ENCODE assay signal across 7 mouse cellular contexts in genomic region chr11:105292124-105293071, GRCm38 (mm10). TPM values are rescaled to one million over a fixed set of nuclear protein-coding genes. Genes with fewer than 3 reads are reported as not detected.
A peak's percentile ranks its signal among the peaks of the same experiment; 100 is the strongest.
DNase-seq lines count a peak whose midpoint lies in the region; ATAC-seq lines count a peak whose summit lies in the region.

Gene Mrc2, plus strand, starts transcription at chr11:105292643.

- H3K4me1 ChIP-seq in heart, embryonic 14.5 days (ENCODE audit: control insufficient read depth in 2 of 2, insufficient read depth in 2 of 2, low read length in 2 of 2), result peaks cover 22 to 43% of the 10 kb centered on the region in 2 experiments
- H3K4me1 ChIP-seq in megakaryocyte, embryonic 14.5 days, result peaks cover 35% of the 10 kb centered on the region
- H3K4me1 ChIP-seq in stomach, embryonic 16.5 days (ENCODE audit: control insufficient read depth, insufficient read depth, low read length), result peaks cover 14% of the 10 kb centered on the region

- peak within 1 kb of the TSS; percentile 59 to 60 for H3K4me3 ChIP-seq in heart, embryonic 14.5 days (ENCODE audit: control insufficient read depth in 1 of 2, insufficient read depth in 1 of 2, low read depth in 1 of 2, low read length in 2 of 2)
- H3K4me3 ChIP-seq in megakaryocyte, embryonic 14.5 days (replicated peaks), result peak within 1 kb of the TSS; percentile 91
- peak within 1 kb of the TSS; percentile 66 for H3K4me3 ChIP-seq in stomach, embryonic 16.5 days (replicated peaks; ENCODE audit: low read length)

- under 1% methylated on average over 64 of the region's 75 CpGs for WGBS in heart, embryonic 14.5 days
- WGBS in stomach, embryonic 16.5 days, result under 1% methylated on average over 74 of the region's 75 CpGs

- H3K9me3 ChIP-seq in heart, embryonic 14.5 days (ENCODE audit: control insufficient read depth, low read length), result no peaks in the 10 kb centered on the region
- H3K9me3 ChIP-seq in megakaryocyte, embryonic 14.5 days, result no peaks in the 10 kb centered on the region
- H3K9me3 ChIP-seq in stomach, embryonic 16.5 days (replicated peaks; ENCODE audit: control insufficient read depth, low read length), result no peaks in the 10 kb centered on the region

- H3K27me3 ChIP-seq in heart, embryonic 14.5 days (ENCODE audit: control insufficient read depth, insufficient read depth, low read length), result no peaks in the 10 kb centered on the region
- H3K27me3 ChIP-seq in megakaryocyte, embryonic 14.5 days (replicated peaks), result peaks cover 75% of the 10 kb centered on the region
- H3K27me3 ChIP-seq in stomach, embryonic 16.5 days (ENCODE audit: control insufficient read depth, insufficient read depth, low read length), result no peaks in the 10 kb centered on the region

- H3K4me2 ChIP-seq in heart, embryonic 14.5 days (ENCODE audit: low read length), result peak within 1 kb of the TSS; percentile 97
- H3K4me2 ChIP-seq in stomach, embryonic 16.5 days (ENCODE audit: low read depth, low read length), result peak within 1 kb of the TSS; percentile 68

- ATAC-seq in heart, embryonic 14.5 days (ENCODE audit: insufficient number of reproducible peaks, insufficient read depth, low FRiP score, low read depth), result peak; percentile 58
- peak; percentile 81 for ATAC-seq in stomach, embryonic 16.5 days (ENCODE audit: insufficient read depth, low FRiP score)

- peaks cover 17% of the 10 kb centered on the region for H3K36me3 ChIP-seq in heart, embryonic 14.5 days (ENCODE audit: control insufficient read depth, insufficient read depth, low read length)
- H3K36me3 ChIP-seq in megakaryocyte, embryonic 14.5 days (replicated peaks; ENCODE audit: low read length), result peaks cover 8% of the 10 kb centered on the region
- no peaks in the 10 kb centered on the region for H3K36me3 ChIP-seq in stomach, embryonic 16.5 days (ENCODE audit: control insufficient read depth, insufficient read depth, low read length)

- H3K9ac ChIP-seq in heart, embryonic 14.5 days (ENCODE audit: low read length), result peak within 1 kb of the TSS; percentile 80
- H3K9ac ChIP-seq in stomach, embryonic 16.5 days (ENCODE audit: low read length), result peak within 1 kb of the TSS; percentile 76

- H3K27ac ChIP-seq in heart, embryonic 14.5 days (replicated peaks in 1 of 2; ENCODE audit: control insufficient read depth in 1 of 2, insufficient read depth in 1 of 2, low read depth in 2 of 2, low read length in 2 of 2), result peak within 1 kb of the TSS; percentile 70 to 76
- peak within 1 kb of the TSS; percentile 91 for H3K27ac ChIP-seq in stomach, embryonic 16.5 days (ENCODE audit: low read length)

- DNase-seq in ES-CJ7 (ENCODE audit: low read depth, low spot score) (peak; percentile 58), ZHBTc4 (ENCODE audit: low read depth, low spot score) (peak; percentile 64)
- peak; percentile 60 for DNase-seq in fibroblast of lung, adult 2 months (ENCODE audit: low read depth)
- peak; percentile 81 for DNase-seq in kidney, postnatal 14 days

RNA-seq across cellular contexts. Expression of gene Mrc2, which starts in this region (rescaled TPM):
- 4.4 and 6.1 TPM in 2 replicates for polyA plus RNA-seq in heart, embryonic 14.5 days (2014; fragmentation: Nextera tagmentation; extraction: Ambion mirVana)
- polyA plus RNA-seq in megakaryocyte, embryonic 14.5 days (2012; ENCODE audit: insufficient read depth, low replicate concordance), result 0.81 and 0.97 TPM in 2 replicates
- 12.7 and 13.4 TPM in 2 replicates for polyA plus RNA-seq in stomach, embryonic 16.5 days (2015; fragmentation: Nextera tagmentation; extraction: Ambion mirVana)

Comparison
In these comparisons a context has a peak if more than half of its experiments do, and no peak if none do; other contexts are left out.
1. Peak in every context shown above with its lines: DNase-seq, ATAC-seq, H3K4me3 ChIP-seq and H3K27ac ChIP-seq.